Mouse (Mus musculus) intestine, embryonic 15.5 days (tissue): ENCODE measurements around the gene Snx33. TPM values are rescaled to one million over a fixed set of nuclear protein-coding genes. Genes with fewer than 3 reads are reported as not detected.
A peak's percentile ranks its signal among the peaks of the same experiment; 100 is the strongest.
"Not testable (repeated sequence)": the region's sequence is repeated elsewhere in the genome, so short reads cannot be mapped to it uniquely, and the experiment has no call there.

Experiments
- ATAC-seq: fragments of 200-750 bp; cut with Nextera tagmentation; 2 replicates; pipeline ENCODE4 v1.8.0; 2017; ENCODE audit warnings: moderate TSS enrichment, moderate library complexity
- H3K27ac ChIP-seq: fragments of 300-500 bp; sonication (generic); 2 replicates; pipeline ENCODE4 v1.5.1; 2015; ENCODE audit warnings: mild to moderate bottlenecking, inconsistent platforms
- H3K27me3 ChIP-seq: fragments of 300-500 bp; sonication (generic); replicated peaks from 2 replicates; pipeline ENCODE4 v1.6.1; 2015; ENCODE audit warnings: inconsistent platforms
- H3K36me3 ChIP-seq: fragments of 300-500 bp; sonication (generic); 2 replicates; pipeline ENCODE4 v1.6.1; 2015; ENCODE audit warnings: inconsistent platforms
- H3K4me1 ChIP-seq: fragments of 300-500 bp; sonication (generic); replicated peaks from 2 replicates; pipeline ENCODE4 v1.6.1; 2015; ENCODE audit warnings: inconsistent platforms
- H3K4me2 ChIP-seq: fragments of 300-500 bp; sonication (generic); replicated peaks from 2 replicates; pipeline ENCODE4 v1.6.1; 2015; ENCODE audit warnings: mild to moderate bottlenecking, inconsistent platforms
- H3K4me3 ChIP-seq: fragments of 300-500 bp; sonication (generic); replicated peaks from 2 replicates; pipeline ENCODE4 v1.5.1; 2015; ENCODE audit warnings: inconsistent platforms
- H3K9ac ChIP-seq: fragments of 300-500 bp; sonication (generic); 2 replicates; pipeline ENCODE4 v1.6.1; 2015; ENCODE audit warnings: inconsistent platforms
- H3K9me3 ChIP-seq: fragments of 300-500 bp; sonication (generic); 2 replicates; pipeline ENCODE4 v1.6.1; 2016; ENCODE audit warnings: inconsistent platforms
- WGBS: fragments of 180-500 bp; shearing (Covaris S2); methylation state at CpG from one replicate; pipeline ENCODE4 v1.1.7; 2015; 5-methylcytosine and 5-hydroxymethylcytosine counted together
- polyA plus RNA-seq: library from polyadenylated mRNA; unstranded; fragments of >200 nt; fragmentation: Nextera tagmentation; extraction: Ambion mirVana; gene quantifications from 2 replicates; pipeline ENCODE4 v1.2.1, GENCODE M21; 2015

The Snx33 gene
- polyA plus RNA-seq, 1 experiment from 2014 or later: 6.2 TPM

GRCm38 (mm10) chr9:56923841-56924650 is 4.1 kb downstream of the Snx33 start:
- Histone ChIP-seq H3K4me3 (peak overlapping the region; percentile 31), H3K36me3 (peaks cover 9% of the 10 kb centered on the region), H3K27ac (peak overlapping the region; percentile 24; the same call in 1 of the 2 replicates), H3K4me1 (peaks cover 41% of the 10 kb centered on the region), H3K27me3 (no peaks in the 10 kb centered on the region), H3K9me3 (no peaks in the 10 kb centered on the region), H3K4me2 (peak overlapping the region; percentile 90), H3K9ac (peak overlapping the region; percentile 31)
- WGBS: 51% methylated on average over 8 of the region's 8 CpGs
- ATAC-seq: no peak

GRCm38 (mm10) chr9:56922746-56923145 is 5.4 kb downstream of the Snx33 start:
- no peak overlapping the region for H3K4me3 ChIP-seq
- H3K27ac ChIP-seq: 0 out of 2 replicates have a peak overlapping the region, but pooled peaks have one; percentile 24
- H3K27me3 ChIP-seq: no peaks in the 10 kb centered on the region
- H3K9ac ChIP-seq: no peak overlapping the region
- ATAC-seq: no peak
- H3K4me1 ChIP-seq: peaks cover 36% of the 10 kb centered on the region
- no peaks in the 10 kb centered on the region for H3K9me3 ChIP-seq
- 96% methylated on average over 4 of the region's 4 CpGs for WGBS
- peak overlapping the region; percentile 90 for H3K4me2 ChIP-seq
- H3K36me3 ChIP-seq: peaks cover 13% of the 10 kb centered on the region

GRCm38 (mm10) chr9:56918466-56918865 is 9.7 kb downstream of the Snx33 start:
- Histone ChIP-seq H3K4me1 (peaks cover 5% of the 10 kb centered on the region; the same call in 1 of the 2 replicates), H3K27me3 (no peaks in the 10 kb centered on the region), H3K36me3 (peaks cover 29% of the 10 kb centered on the region), H3K4me3 (no peak overlapping the region), H3K27ac (no peak overlapping the region), H3K9me3 (no peaks in the 10 kb centered on the region), H3K4me2 (no peak overlapping the region), H3K9ac (no peak overlapping the region)
- ATAC-seq: no peak
- WGBS: 90% methylated on average over 13 of the region's 13 CpGs

- ATAC-seq: no peak
- Histone ChIP-seq H3K36me3 (peaks cover 26% of the 10 kb centered on the region), H3K9ac (no peak overlapping the region), H3K4me3 (no peak overlapping the region), H3K4me1 (no peaks in the 10 kb centered on the region), H3K27me3 (no peaks in the 10 kb centered on the region), H3K27ac (no peak overlapping the region), H3K9me3 (no peaks in the 10 kb centered on the region), H3K4me2 (no peak overlapping the region)
- 74% methylated on average over 2 of the region's 2 CpGs for WGBS
Observed at GRCm38 (mm10) chr9:56917131-56917530, 11.0 kb downstream of the Snx33 start.

GRCm38 (mm10) chr9:56915695-56916410 is 12.3 kb downstream of the Snx33 start:
- WGBS: 70% methylated on average over 5 of the region's 5 CpGs
- no peak for ATAC-seq
- Histone ChIP-seq H3K9me3 (no peaks in the 10 kb centered on the region), H3K27me3 (no peaks in the 10 kb centered on the region), H3K4me3 (no peak overlapping the region), H3K36me3 (peaks cover 20% of the 10 kb centered on the region), H3K4me1 (no peaks in the 10 kb centered on the region), H3K9ac (no peak overlapping the region), H3K27ac (no peak overlapping the region), H3K4me2 (no peak overlapping the region)

GRCm38 (mm10) chr9:56915116-56915515 is 13.1 kb downstream of the Snx33 start:
- H3K27me3 ChIP-seq: no peaks in the 10 kb centered on the region
- H3K36me3 ChIP-seq: peaks cover 20% of the 10 kb centered on the region
- H3K4me3 ChIP-seq: no peak overlapping the region
- H3K9ac ChIP-seq: no peak overlapping the region
- H3K4me1 ChIP-seq: no peaks in the 10 kb centered on the region
- no peak overlapping the region for H3K27ac ChIP-seq
- 75% methylated on average over 1 of the region's 1 CpGs for WGBS
- H3K9me3 ChIP-seq: no peaks in the 10 kb centered on the region
- H3K4me2 ChIP-seq: no peak overlapping the region
- ATAC-seq: no peak

GRCm38 (mm10) chr9:56913991-56914390 is 14.2 kb downstream of the Snx33 start:
- no peak overlapping the region for H3K27ac ChIP-seq
- 70% methylated on average over 9 of the region's 9 CpGs for WGBS
- no peak for ATAC-seq

GRCm38 (mm10) chr9:56911017-56911416 is 17.2 kb downstream of the Snx33 start:
- ATAC-seq: no peak
- H3K9ac ChIP-seq: no peak overlapping the region
- WGBS: 46% methylated on average over 1 of the region's 1 CpGs
- no peak overlapping the region for H3K4me3 ChIP-seq
- H3K27me3 ChIP-seq: no peaks in the 10 kb centered on the region
- H3K9me3 ChIP-seq: no peaks in the 10 kb centered on the region
- H3K4me1 ChIP-seq: no peaks in the 10 kb centered on the region
- no peak overlapping the region for H3K27ac ChIP-seq
- H3K4me2 ChIP-seq: no peak overlapping the region
- H3K36me3 ChIP-seq: 0 out of 2 replicates have a peak, but pooled peaks cover 4% of the 10 kb centered on the region

More at GRCm38 (mm10) chr9:56913991-56914390, 14.2 kb downstream of the Snx33 start:
- no peaks in the 10 kb centered on the region for H3K27me3 ChIP-seq
- H3K4me3 ChIP-seq: no peak overlapping the region
- peaks cover 20% of the 10 kb centered on the region for H3K36me3 ChIP-seq
- no peak overlapping the region for H3K4me2 ChIP-seq
- no peaks in the 10 kb centered on the region for H3K9me3 ChIP-seq
- H3K9ac ChIP-seq: no peak overlapping the region
- H3K4me1 ChIP-seq: no peaks in the 10 kb centered on the region

- not testable (repeated sequence) for H3K36me3 ChIP-seq
Observed at GRCm38 (mm10) chr9:56909991-56910390, 18.2 kb downstream of the Snx33 start.

GRCm38 (mm10) chr9:56907549-56907948 is 20.6 kb downstream of the Snx33 start:
- no peaks in the 10 kb centered on the region for H3K27me3 ChIP-seq
- peak; percentile 34; the same call in 1 of the 2 replicates for ATAC-seq
- H3K4me3 ChIP-seq: no peak overlapping the region

More at GRCm38 (mm10) chr9:56909991-56910390, 18.2 kb downstream of the Snx33 start:
- not testable (repeated sequence) for H3K4me3 ChIP-seq, H3K4me2 ChIP-seq, H3K4me1 ChIP-seq, H3K27ac ChIP-seq, H3K27me3 ChIP-seq, ATAC-seq, H3K9ac ChIP-seq, H3K9me3 ChIP-seq
- 44% methylated on average over 4 of the region's 4 CpGs for WGBS

GRCm38 (mm10) chr9:56903662-56904061 is 24.5 kb downstream of the Snx33 start:
- 83% methylated on average over 3 of the region's 3 CpGs for WGBS
- Histone ChIP-seq H3K9ac (no peak overlapping the region), H3K27me3 (no peaks in the 10 kb centered on the region), H3K4me3 (no peak overlapping the region), H3K9me3 (no peaks in the 10 kb centered on the region), H3K36me3 (no peaks in the 10 kb centered on the region), H3K27ac (no peak overlapping the region), H3K4me1 (peaks cover 2% of the 10 kb centered on the region), H3K4me2 (no peak overlapping the region)
- ATAC-seq: no peak

More at GRCm38 (mm10) chr9:56907549-56907948, 20.6 kb downstream of the Snx33 start:
- H3K36me3 ChIP-seq: no peaks in the 10 kb centered on the region
- H3K9me3 ChIP-seq: no peaks in the 10 kb centered on the region
- no peak overlapping the region for H3K4me2 ChIP-seq
- no peaks in the 10 kb centered on the region for H3K4me1 ChIP-seq
- WGBS: 75% methylated on average over 9 of the region's 9 CpGs
- H3K9ac ChIP-seq: no peak overlapping the region
- H3K27ac ChIP-seq: no peak overlapping the region

GRCm38 (mm10) chr9:56901187-56901586 is 27.0 kb downstream of the Snx33 start:
- Histone ChIP-seq H3K4me2 (no peak overlapping the region; the same call in 1 of the 2 replicates), H3K4me1 (peaks cover 2% of the 10 kb centered on the region), H3K4me3 (no peak overlapping the region), H3K9ac (no peak overlapping the region), H3K36me3 (no peaks in the 10 kb centered on the region), H3K27me3 (no peaks in the 10 kb centered on the region), H3K27ac (no peak overlapping the region), H3K9me3 (no peaks in the 10 kb centered on the region)
- ATAC-seq: peak; percentile 83
- 49% methylated on average over 8 of the region's 8 CpGs for WGBS
